Mouse (Mus musculus) erythroblast, embryonic 14.5 days (primary cell): ENCODE results near the gene Flrt1. TPM values are rescaled to one million over a fixed set of nuclear protein-coding genes. Genes with fewer than 3 reads are reported as not detected.
A peak's percentile ranks its signal among the peaks of the same experiment; 100 is the strongest.

Experiments used
- H3K27me3 ChIP-seq: 2 replicates; pipeline ENCODE4 v1.6.1; 2012; ENCODE audit warnings: inconsistent platforms; ENCODE audit not compliant: control insufficient read depth
- H3K36me3 ChIP-seq: 2 replicates; pipeline ENCODE4 v1.6.1; 2012; ENCODE audit warnings: mild to moderate bottlenecking, inconsistent platforms; ENCODE audit not compliant: control insufficient read depth
- H3K4me1 ChIP-seq: 2 replicates; pipeline ENCODE4 v1.6.1; 2012; ENCODE audit warnings: inconsistent platforms; ENCODE audit not compliant: control insufficient read depth
- H3K4me3 ChIP-seq: replicated peaks from 2 replicates; pipeline ENCODE3; 2012; ENCODE audit warnings: moderate library complexity, mild to moderate bottlenecking, inconsistent platforms
- H3K9me3 ChIP-seq: 2 replicates; pipeline ENCODE4 v1.6.1; 2012; ENCODE audit warnings: low read length, inconsistent platforms, mixed read lengths; ENCODE audit not compliant: control insufficient read depth
- GATA1 ChIP-seq: IDR thresholded peaks from 2 replicates; pipeline ENCODE4 v1.6.1; 2012; ENCODE audit warnings: low read length, inconsistent platforms, mixed read lengths
- TAL1 ChIP-seq: IDR thresholded peaks from 3 replicates; pipeline ENCODE4 v1.6.1; 2012; ENCODE audit warnings: low read length, inconsistent platforms, mixed read lengths
- polyA plus RNA-seq: library from polyadenylated mRNA; stranded (reverse); fragments of >175 nt; gene quantifications from 2 replicates; pipeline ENCODE4 v1.2.3, GENCODE M21; 2012

The Flrt1 gene
- polyA plus RNA-seq, 1 experiment = not detected

DNA sequence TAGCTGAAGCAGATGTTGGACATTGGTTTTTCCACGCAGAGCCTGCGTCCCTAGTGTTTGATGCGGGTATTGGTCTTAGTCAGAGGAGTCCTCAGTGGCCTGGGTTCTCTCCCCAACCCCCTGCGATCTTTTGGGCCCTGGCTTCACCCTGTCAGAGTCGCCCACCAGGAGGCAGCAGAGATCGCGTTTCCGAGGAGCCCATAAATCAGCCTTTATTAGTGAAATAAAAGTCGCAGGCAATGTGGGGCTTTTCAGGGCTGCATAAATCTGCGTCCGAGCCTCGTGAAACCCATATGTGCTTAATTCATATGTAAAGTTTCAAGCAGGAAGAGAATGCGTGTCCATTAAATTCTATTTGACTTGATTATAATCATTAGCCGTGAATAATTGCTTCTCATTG is 37.4 kb downstream of the Flrt1 start:
- no peaks in the 10 kb centered on the region for H3K9me3 ChIP-seq
- peaks cover 57% of the 10 kb centered on the region for H3K27me3 ChIP-seq
- peaks cover 44% of the 10 kb centered on the region for H3K4me1 ChIP-seq
- peak overlapping the region; percentile 28 for H3K4me3 ChIP-seq
- H3K36me3 ChIP-seq = no peaks in the 10 kb centered on the region
- TF ChIP-seq GATA1 = no peak
- TF ChIP-seq TAL1 = no peak

DNA sequence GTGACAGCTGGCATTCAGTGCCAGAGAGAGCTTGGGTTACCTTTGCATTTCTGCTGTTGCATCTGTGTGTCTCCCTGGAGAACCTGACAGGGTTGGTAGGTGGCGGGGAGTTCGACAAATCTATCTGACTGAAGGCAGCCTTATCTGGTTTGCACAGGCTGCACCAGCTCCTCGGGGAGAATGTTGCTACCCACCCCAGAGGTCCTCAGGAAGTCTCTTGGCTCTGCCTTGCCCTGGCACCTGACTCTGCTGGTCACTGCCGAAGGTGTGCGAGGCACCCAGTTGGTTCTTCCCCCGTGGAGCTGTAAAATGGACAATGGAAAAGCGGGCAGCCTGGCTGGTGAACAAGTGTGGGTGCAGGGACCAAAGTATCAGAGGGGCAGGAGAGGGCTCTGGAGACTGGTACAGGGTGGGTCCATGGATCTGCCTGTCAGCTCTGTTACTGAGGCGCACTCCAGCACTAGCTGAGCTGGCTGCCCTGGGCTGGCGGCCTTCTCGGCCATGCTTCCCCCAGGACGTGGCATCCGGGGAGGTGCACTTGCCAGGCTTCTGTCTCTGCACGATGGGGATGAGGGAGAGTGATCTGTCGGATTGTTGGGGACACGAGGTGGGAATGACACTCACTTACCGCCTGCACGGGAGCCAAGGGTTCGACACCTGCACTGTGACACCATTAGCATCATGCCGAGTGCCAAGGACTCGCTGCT is 38.0 kb downstream of the Flrt1 start:
- no peaks in the 10 kb centered on the region for H3K9me3 ChIP-seq
- TF ChIP-seq GATA1 = 0 out of 2 replicates have a peak, but pooled peaks have one; percentile 15
- peak; percentile 32; the same call in 1 of the 3 replicates for TF ChIP-seq TAL1
- no peaks in the 10 kb centered on the region for H3K36me3 ChIP-seq
- H3K4me3 ChIP-seq = peak overlapping the region; percentile 28
- H3K4me1 ChIP-seq = peaks cover 44% of the 10 kb centered on the region
- peaks cover 54% of the 10 kb centered on the region for H3K27me3 ChIP-seq

DNA sequence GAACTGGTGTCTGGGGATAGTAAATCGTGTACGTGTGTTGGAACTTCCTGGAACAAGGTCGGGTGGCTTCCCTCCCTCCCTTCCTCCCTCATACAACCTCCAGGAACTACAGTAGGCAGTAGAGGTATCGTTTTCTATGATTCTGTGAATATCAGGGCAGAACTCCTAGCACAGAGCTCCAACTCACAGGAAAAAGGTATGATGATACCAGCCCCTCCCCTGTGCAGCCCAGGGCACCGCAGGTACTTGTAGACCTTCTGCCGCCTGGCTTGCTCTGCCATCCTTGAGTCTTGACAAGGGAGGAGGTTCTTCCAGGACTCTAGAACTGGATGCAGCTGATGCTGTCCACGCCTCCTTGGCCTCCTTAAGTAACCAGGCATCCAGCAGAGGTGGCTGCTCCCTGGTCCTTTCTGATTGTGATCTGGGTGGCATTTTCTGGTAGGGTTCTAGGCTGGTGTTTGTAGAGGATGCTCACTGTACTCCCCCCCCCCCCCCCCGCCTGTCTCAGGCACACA is 38.6 kb downstream of the Flrt1 start:
- Histone ChIP-seq H3K4me1 (peaks cover 47% of the 10 kb centered on the region), H3K9me3 (no peaks in the 10 kb centered on the region), H3K4me3 (peak overlapping the region; percentile 10), H3K36me3 (no peaks in the 10 kb centered on the region), H3K27me3 (peaks cover 48% of the 10 kb centered on the region)
- TF ChIP-seq TAL1 = no peak

DNA sequence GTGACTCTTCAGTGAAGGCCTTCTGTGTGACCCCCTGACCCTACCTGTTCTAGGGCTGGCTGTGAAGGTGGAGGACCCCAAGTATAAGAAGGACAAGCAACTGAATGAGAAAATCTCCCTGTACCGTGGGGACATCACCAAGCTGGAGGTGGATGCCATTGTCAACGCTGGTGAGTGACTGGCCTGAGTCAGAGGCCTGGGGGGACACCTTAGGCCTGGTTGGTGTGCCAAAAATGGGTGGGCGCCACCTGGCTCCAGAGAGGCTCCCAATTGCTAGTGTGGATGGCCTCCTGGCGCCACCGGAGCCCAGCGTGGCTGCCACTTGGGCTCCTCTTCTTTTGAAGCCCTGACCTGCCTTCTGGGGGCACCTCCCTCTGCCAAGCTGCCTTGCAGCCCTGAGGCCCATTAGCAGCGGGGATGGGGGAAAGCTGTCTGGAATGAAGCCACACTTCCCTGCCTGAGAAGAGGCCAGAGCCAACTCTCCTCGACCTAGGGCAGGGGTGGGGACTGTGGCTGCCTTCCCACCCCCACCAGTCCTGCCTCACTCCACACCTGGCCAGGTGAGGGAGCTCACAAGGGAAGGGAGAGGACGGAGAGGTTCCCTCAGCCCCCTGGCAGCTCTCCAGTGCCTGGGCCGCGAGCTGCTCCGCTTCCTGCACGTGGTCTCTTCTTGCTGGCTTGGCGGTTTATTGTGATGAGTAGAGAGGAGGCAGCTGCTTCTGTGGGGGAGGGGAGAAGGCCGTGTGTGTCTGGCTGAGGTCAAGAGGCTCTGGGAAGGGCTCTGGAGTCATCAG is 39.3 kb downstream of the Flrt1 start:
- no peak for TF ChIP-seq TAL1
- TF ChIP-seq GATA1 = no peak
- Histone ChIP-seq H3K36me3 (no peaks in the 10 kb centered on the region), H3K4me1 (peaks cover 53% of the 10 kb centered on the region), H3K9me3 (no peaks in the 10 kb centered on the region), H3K27me3 (peaks cover 42% of the 10 kb centered on the region), H3K4me3 (peak overlapping the region; percentile 9)

DNA sequence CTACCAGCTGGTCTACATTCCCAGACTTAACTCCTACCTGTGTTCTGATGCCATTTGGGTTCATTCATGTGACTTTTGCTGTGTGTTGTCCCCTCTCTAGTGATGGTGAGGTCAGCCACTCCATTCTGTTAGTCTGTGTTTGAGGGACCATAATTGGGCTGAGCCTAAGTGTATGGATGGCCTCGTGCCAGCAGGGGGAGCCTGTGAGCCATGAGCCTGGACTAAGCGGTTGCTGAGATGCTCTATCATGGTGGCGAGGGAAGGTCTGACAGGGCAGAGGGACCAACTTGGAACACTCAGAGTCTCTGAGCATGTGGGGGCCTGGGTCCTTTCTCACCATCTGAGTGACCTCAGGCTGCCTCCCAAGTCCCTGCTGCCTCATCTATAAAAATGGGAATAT is 41.0 kb downstream of the Flrt1 start:
- peaks cover 25% of the 10 kb centered on the region for H3K27me3 ChIP-seq
- peaks cover 55% of the 10 kb centered on the region for H3K4me1 ChIP-seq
- H3K36me3 ChIP-seq = no peaks in the 10 kb centered on the region
- no peak for TF ChIP-seq GATA1
- TF ChIP-seq TAL1 = no peak
- no peak overlapping the region for H3K4me3 ChIP-seq
- no peaks in the 10 kb centered on the region for H3K9me3 ChIP-seq

DNA sequence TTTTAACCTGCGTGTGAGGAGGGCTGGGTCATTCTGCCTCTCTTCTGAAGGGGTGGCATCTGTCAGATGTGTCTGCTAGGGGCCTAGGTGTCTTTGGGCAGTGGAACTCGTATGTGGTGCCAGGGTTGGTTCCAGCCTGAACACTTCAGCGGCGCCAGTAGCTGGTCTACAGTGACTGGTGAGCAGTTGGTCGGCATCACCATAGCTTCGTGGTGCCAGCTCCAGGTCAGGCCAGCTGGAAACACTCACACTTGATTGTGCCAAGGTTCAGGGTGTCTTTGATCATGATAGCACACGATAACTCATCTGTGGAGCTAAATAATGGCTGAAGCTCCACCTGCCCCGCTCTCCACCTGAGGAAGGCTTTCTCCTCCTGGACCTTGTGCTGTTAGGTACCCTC is 42.6 kb downstream of the Flrt1 start:
- no peaks in the 10 kb centered on the region for H3K36me3 ChIP-seq
- peaks cover 8% of the 10 kb centered on the region for H3K27me3 ChIP-seq
- no peaks in the 10 kb centered on the region for H3K9me3 ChIP-seq
- H3K4me3 ChIP-seq = no peak overlapping the region
- peaks cover 52% of the 10 kb centered on the region for H3K4me1 ChIP-seq
- TF ChIP-seq GATA1 = no peak
- TF ChIP-seq TAL1 = no peak

DNA sequence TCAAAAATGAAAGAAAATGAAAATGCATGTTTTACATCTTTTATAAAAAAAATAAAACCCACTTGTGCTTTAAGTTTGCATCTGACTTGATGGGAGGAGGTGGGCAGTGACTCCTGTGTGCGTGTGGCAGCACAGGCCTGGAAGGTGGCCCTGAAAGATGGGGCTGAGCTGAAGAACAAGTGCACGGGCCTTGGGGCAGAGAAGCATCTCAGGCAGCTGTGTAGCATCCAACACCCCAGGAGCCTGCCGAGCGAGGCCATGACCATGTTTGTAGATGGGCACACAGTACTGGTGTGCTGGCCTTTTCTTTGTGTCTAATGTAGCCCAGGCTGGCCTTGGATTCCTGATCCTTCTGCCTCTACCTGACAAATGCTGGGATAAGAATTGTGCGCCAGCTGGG is 43.4 kb downstream of the Flrt1 start:
- no peak overlapping the region for H3K4me3 ChIP-seq
- no peaks in the 10 kb centered on the region for H3K36me3 ChIP-seq
- TF ChIP-seq GATA1 = no peak
- no peak for TF ChIP-seq TAL1
- no peaks in the 10 kb centered on the region for H3K9me3 ChIP-seq
- H3K4me1 ChIP-seq = peaks cover 52% of the 10 kb centered on the region
- peaks cover 2% of the 10 kb centered on the region; the same call in 1 of the 2 replicates for H3K27me3 ChIP-seq

DNA sequence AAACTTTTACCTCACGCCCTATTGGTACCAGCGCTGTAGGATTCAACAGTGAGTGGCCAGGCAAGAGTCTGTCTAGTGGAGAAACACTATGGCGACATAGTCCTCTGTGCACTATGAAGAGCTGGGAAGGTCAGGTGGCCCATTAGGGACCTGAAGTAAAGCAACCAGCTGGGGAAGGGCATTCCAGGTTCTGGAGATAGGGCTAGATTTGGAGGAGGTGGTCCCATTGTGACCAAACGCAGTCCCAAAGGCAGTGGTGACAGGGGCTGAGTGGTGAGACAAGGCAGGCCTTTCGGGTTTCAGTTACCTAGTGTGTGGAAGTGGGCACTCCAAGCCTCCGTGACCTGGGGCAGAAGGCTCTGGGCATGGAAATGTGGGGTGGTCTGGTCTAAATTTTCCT is 47.0 kb downstream of the Flrt1 start:
- Histone ChIP-seq H3K4me1 (peaks cover 40% of the 10 kb centered on the region), H3K36me3 (no peaks in the 10 kb centered on the region), H3K4me3 (no peak overlapping the region), H3K9me3 (no peaks in the 10 kb centered on the region), H3K27me3 (peaks cover 6% of the 10 kb centered on the region)
- TF ChIP-seq TAL1 (no peak), GATA1 (no peak)

DNA sequence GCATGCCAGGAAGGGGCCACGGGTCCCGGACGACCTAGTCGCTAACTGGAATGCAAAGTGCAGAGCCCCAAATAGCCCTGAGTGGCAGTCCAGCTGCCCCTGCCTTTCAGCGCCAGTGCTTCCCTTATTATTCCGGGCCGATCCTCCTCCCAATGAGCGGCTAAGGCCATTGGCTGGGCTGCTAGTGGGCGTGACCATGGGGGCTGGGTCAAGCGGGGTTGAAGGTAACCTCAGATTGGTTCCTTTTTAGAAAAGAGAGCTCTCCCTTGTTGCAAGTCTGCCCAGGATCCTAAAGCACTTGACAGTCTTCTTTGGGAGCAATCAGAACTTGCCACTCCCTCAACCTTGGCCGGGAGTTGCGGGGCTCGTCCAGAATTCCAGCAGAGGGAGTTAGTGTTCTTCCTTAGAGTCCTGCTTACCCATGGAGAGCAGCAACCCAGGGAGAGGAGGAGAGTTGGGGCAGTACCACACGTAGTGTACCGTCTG is 47.8 kb downstream of the Flrt1 start:
- Histone ChIP-seq H3K36me3 (no peaks in the 10 kb centered on the region), H3K9me3 (no peaks in the 10 kb centered on the region), H3K4me3 (peak overlapping the region; percentile 71), H3K4me1 (peaks cover 40% of the 10 kb centered on the region), H3K27me3 (peaks cover 6% of the 10 kb centered on the region)
- no peak for TF ChIP-seq GATA1
- no peak for TF ChIP-seq TAL1
